8 mouse cellular contexts compared by ENCODE assay signal in genomic region chr19:23961516-23961915, GRCm38 (mm10).
DNase-seq lines count a peak whose midpoint lies in the region; ATAC-seq and TF ChIP-seq lines count a peak whose summit lies in the region.

No protein-coding gene starts in this region.

- H3K4me2 ChIP-seq in intestine, postnatal 0 days (replicated peaks; ENCODE audit: low read depth): no peak overlapping the region
- H3K4me2 ChIP-seq in limb, embryonic 14.5 days (replicated peaks; ENCODE audit: low read depth, low read length, severe bottlenecking): no peak overlapping the region

- TF ChIP-seq POLR2A in limb, embryonic 14.5 days (IDR thresholded peaks at IDR 0.05; ENCODE audit: borderline replicate concordance, extremely low read depth, insufficient read depth, insufficient read length): no peak

- H3K4me3 ChIP-seq in intestine, postnatal 0 days (ENCODE audit: low read depth, low read length): no peak overlapping the region
- H3K4me3 ChIP-seq in limb, embryonic 14.5 days (replicated peaks; ENCODE audit: low read length): no peak overlapping the region

- no peaks in the 10 kb centered on the region for H3K27me3 ChIP-seq in intestine, postnatal 0 days (replicated peaks; ENCODE audit: control insufficient read depth, insufficient read depth, low read length)
- H3K27me3 ChIP-seq in limb, embryonic 14.5 days (ENCODE audit: control insufficient read depth, insufficient read depth, low read length): no peaks in the 10 kb centered on the region

- peak; percentile 34; the same call in 1 of the 2 replicates for ATAC-seq in intestine, postnatal 0 days
- peak; percentile 69; the same call in 1 of the 2 replicates for ATAC-seq in limb, embryonic 14.5 days (ENCODE audit: low FRiP score, low read depth)

- peak; percentile 50 for DNase-seq in layer of hippocampus, adult 11-12 months (ENCODE audit: low spot score)
- DNase-seq in layer of hippocampus, adult 9-10 months (ENCODE audit: low spot score): no peak
- DNase-seq in cerebellum, postnatal 14 days: peak; percentile 88 to 90
- DNase-seq in gastrocnemius, postnatal 25 days: peak; percentile 48
- no peak for DNase-seq in limb, embryonic 14.5 days (ENCODE audit: low spot score)
- peak; percentile 80 for DNase-seq in neural tube, embryonic 10.5 days (ENCODE audit: extremely low spot score, low spot score)
- DNase-seq in testis, postnatal 14 days (ENCODE audit: low spot score): peak; percentile 55

- no peak overlapping the region for H3K9ac ChIP-seq in intestine, postnatal 0 days (ENCODE audit: low read depth, low read length)
- no peak overlapping the region for H3K9ac ChIP-seq in limb, embryonic 14.5 days (ENCODE audit: low read depth, low read length, severe bottlenecking)

- WGBS in intestine, postnatal 0 days: 3% methylated on average over 8 of the region's 8 CpGs
- WGBS in limb, embryonic 14.5 days: 1% methylated on average over 8 of the region's 8 CpGs

- H3K27ac ChIP-seq in intestine, postnatal 0 days (ENCODE audit: low read depth, low read length): no peak overlapping the region
- no peak overlapping the region for H3K27ac ChIP-seq in limb, embryonic 14.5 days (replicated peaks; ENCODE audit: low read depth, low read length)

- H3K36me3 ChIP-seq in intestine, postnatal 0 days (ENCODE audit: control insufficient read depth, insufficient read depth): no peaks in the 10 kb centered on the region
- no peaks in the 10 kb centered on the region for H3K36me3 ChIP-seq in limb, embryonic 14.5 days (ENCODE audit: control insufficient read depth, insufficient read depth, low read length)

- peak; percentile 96 for TF ChIP-seq CTCF in intestine, postnatal 0 days (IDR thresholded peaks at IDR 0.05; ENCODE audit: low read depth)

- no peaks in the 10 kb centered on the region for H3K9me3 ChIP-seq in intestine, postnatal 0 days (ENCODE audit: control insufficient read depth)
- H3K9me3 ChIP-seq in limb, embryonic 14.5 days (ENCODE audit: control insufficient read depth, low read length): no peaks in the 10 kb centered on the region

- no peaks in the 10 kb centered on the region for H3K4me1 ChIP-seq in intestine, postnatal 0 days (replicated peaks; ENCODE audit: control insufficient read depth, insufficient read depth, low read length)
- peaks cover 3% of the 10 kb centered on the region; the same call in 1 of the 2 replicates for H3K4me1 ChIP-seq in limb, embryonic 14.5 days (ENCODE audit: control insufficient read depth, insufficient read depth, low read length)

Comparison
In these comparisons a context has a peak if more than half of its experiments do, and no peak if none do; other contexts are left out.
1. DNase-seq: peak in layer of hippocampus, adult 11-12 months (single experiment), cerebellum, postnatal 14 days (2 of 2), gastrocnemius, postnatal 25 days (single experiment), neural tube, embryonic 10.5 days (single experiment) and testis, postnatal 14 days (single experiment); none in layer of hippocampus, adult 9-10 months (single experiment) and limb, embryonic 14.5 days (single experiment).